Mouse (Mus musculus) heart, embryonic 14.5 days (tissue): ENCODE data around the gene Lrrtm3. TPM values are rescaled to one million over a fixed set of nuclear protein-coding genes. Genes with fewer than 3 reads are reported as not detected.

Source experiments
- ATAC-seq: fragments of 200-750 bp; cut with Nextera tagmentation; 2 replicates; pipeline ENCODE4 v1.8.0; 2017; ENCODE audit warnings: low read depth, moderate TSS enrichment; ENCODE audit not compliant: insufficient number of reproducible peaks, insufficient read depth, low FRiP score
- H3K27ac ChIP-seq, 2 experiments: fragments of 200-500 bp in 1 of 2; fragments of 300-500 bp in 1 of 2; sonication (generic) in 1 of 2; replicated peaks in 1 of 2; 2 replicates each; pipeline ENCODE4 v1.5.1; 2012 to 2014; ENCODE audit warnings: low read depth in 2 of 2, low read length in 2 of 2, control low read depth in 1 of 2, mild to moderate bottlenecking in 1 of 2, mixed read lengths in 1 of 2; ENCODE audit not compliant: control insufficient read depth in 1 of 2, insufficient read depth in 1 of 2
- H3K27me3 ChIP-seq: fragments of 300-500 bp; sonication (generic); 2 replicates; pipeline ENCODE4 v1.6.1; 2014; ENCODE audit warnings: mild to moderate bottlenecking, low read length, control low read depth; ENCODE audit not compliant: control insufficient read depth, insufficient read depth
- H3K36me3 ChIP-seq: fragments of 300-500 bp; sonication (generic); 2 replicates; pipeline ENCODE4 v1.6.1; 2014; ENCODE audit warnings: mild to moderate bottlenecking, control low read depth, low read length, mixed read lengths; ENCODE audit not compliant: control insufficient read depth, insufficient read depth
- H3K4me1 ChIP-seq, 2 experiments: fragments of 200-500 bp in 1 of 2; fragments of 300-500 bp in 1 of 2; sonication (generic) in 1 of 2; 2 replicates each; pipeline ENCODE4 v1.6.1; 2012 to 2014; ENCODE audit warnings: low read length in 2 of 2, control low read depth in 1 of 2, mixed read lengths in 1 of 2; ENCODE audit not compliant: control insufficient read depth in 2 of 2, insufficient read depth in 2 of 2
- H3K4me2 ChIP-seq: fragments of 300-500 bp; sonication (generic); 2 replicates; pipeline ENCODE4 v1.6.1; 2014; ENCODE audit warnings: mild to moderate bottlenecking, low read length
- H3K4me3 ChIP-seq, 2 experiments: fragments of 200-500 bp in 1 of 2; fragments of 300-500 bp in 1 of 2; sonication (generic) in 1 of 2; 2 replicates each; pipeline ENCODE4 v1.5.1; 2012 to 2014; ENCODE audit warnings: low read length in 2 of 2, mild to moderate bottlenecking in 2 of 2, control low read depth in 1 of 2, low read depth in 1 of 2, moderate library complexity in 1 of 2; ENCODE audit not compliant: control insufficient read depth in 1 of 2, insufficient read depth in 1 of 2
- H3K9ac ChIP-seq: fragments of 300-500 bp; sonication (generic); 2 replicates; pipeline ENCODE4 v1.6.1; 2014; ENCODE audit warnings: mild to moderate bottlenecking, low read length
- H3K9me3 ChIP-seq: fragments of 300-500 bp; sonication (generic); 2 replicates; pipeline ENCODE4 v1.6.1; 2016; ENCODE audit warnings: low read length, control low read depth; ENCODE audit not compliant: control insufficient read depth
- WGBS: fragments of 180-500 bp; shearing (Covaris S2); extraction: QIAGEN DNeasy Blood & Tissue Kit; methylation state at CpG from one replicate; pipeline ENCODE4 v1.1.7; 2014; 5-methylcytosine and 5-hydroxymethylcytosine counted together
- polyA plus RNA-seq: library from polyadenylated mRNA; unstranded; fragments of >200 nt; fragmentation: Nextera tagmentation; extraction: Ambion mirVana; gene quantifications from 2 replicates; pipeline ENCODE4 v1.2.1, GENCODE M21; 2014

Gene Lrrtm3
- polyA plus RNA-seq, 1 experiment from 2014 or later: 0.99 TPM

DNA sequence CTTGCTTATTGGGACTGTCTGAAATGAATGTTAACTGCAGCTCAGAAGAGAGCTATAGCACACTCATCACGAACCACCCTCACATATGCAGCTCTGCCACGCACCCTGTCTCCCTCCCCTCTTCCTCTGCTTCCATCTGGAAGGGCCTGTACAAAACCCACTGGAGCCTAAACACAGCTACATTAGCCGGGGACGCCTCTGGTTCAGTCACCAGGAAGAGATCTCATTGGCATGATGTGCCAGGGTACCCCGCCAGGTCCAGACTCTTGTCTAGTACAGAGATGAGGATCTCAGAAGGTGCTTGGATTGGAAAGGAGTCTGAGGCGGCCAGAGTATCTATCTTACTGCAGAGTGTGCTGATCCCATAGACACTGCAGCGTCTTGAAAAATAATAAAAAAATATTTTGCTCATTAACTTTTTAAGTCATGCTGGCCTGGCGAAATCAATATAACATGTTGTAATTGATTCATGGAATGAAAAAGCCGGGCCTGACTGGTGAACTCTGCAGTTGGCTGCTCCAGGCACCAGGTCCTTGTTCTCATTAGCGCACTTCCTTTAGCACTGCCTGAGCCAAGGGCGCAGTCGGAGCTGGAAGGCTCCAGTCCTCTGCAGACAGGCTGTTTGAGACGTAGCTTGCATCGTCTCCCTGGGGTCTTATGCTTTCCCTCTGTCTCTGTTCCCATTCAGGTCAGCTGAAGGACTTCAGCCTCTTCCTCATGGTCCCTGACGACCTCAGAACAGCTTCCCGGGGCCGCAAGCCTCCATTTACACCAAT, 50.1 kb downstream of the Lrrtm3 start:
- Histone ChIP-seq H3K4me1 (peaks cover 5 to 11% of the 10 kb centered on the region in 2 experiments), H3K9ac (0 out of 2 replicates have a peak overlapping the region, but pooled peaks have one; percentile 4), H3K36me3 (no peaks in the 10 kb centered on the region), H3K9me3 (no peaks in the 10 kb centered on the region), H3K27ac (no peak overlapping the region), H3K27me3 (no peaks in the 10 kb centered on the region), H3K4me3 (no peak overlapping the region), H3K4me2 (0 out of 2 replicates have a peak overlapping the region, but pooled peaks have one; percentile 13)
- WGBS: 69% methylated on average over 17 of the region's 17 CpGs
- ATAC-seq: no peak

DNA sequence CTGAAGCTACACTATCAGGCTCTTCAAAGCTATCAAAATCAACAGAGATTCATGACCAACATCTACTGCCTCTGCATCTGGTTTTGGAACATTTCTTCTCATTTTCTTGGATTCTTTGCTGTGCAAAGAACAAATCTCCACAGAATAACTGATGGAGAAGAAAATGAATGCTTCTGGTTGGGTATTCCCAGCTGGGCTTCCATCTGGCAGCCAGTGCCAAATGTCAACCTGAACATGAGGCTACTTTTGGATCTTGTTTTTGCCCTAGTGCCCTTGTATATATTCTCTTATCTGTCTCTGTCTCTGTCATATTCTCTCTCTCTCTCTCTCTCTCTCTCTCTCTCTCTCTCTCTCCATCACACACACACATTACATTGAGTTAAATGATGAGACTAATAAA, 59.2 kb downstream of the Lrrtm3 start:
- ATAC-seq: no peak
- H3K27me3 ChIP-seq: no peaks in the 10 kb centered on the region
- no peak overlapping the region for H3K4me3 ChIP-seq
- H3K4me1 ChIP-seq: no peaks in the 10 kb centered on the region
- H3K27ac ChIP-seq: no peak overlapping the region
- no peak overlapping the region for H3K4me2 ChIP-seq
- H3K9me3 ChIP-seq: no peaks in the 10 kb centered on the region
- no peak overlapping the region for H3K9ac ChIP-seq
- no peaks in the 10 kb centered on the region for H3K36me3 ChIP-seq

DNA sequence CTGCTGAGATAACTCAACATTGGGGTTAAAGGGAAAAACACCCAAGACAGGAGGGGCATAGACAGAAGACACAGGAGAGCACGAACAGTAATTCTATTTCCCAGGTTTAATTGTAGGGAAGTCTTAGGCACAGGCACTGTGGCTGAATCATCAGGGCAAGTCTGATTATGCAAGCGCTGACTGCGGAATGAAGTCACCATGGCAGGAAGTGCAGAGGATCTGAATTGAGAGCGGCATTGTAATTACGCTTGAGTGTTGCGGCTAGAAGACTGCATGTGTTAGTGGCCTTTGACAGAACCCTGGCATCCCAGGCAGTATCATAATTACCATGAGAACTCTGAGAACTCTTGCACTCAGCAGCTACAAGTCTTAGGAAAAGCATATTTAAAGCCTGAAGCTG, 66.7 kb downstream of the Lrrtm3 start:
- Histone ChIP-seq H3K4me1 (peaks cover 0 to 8% of the 10 kb centered on the region in 2 experiments; a peak in 3 of 4 replicates), H3K27ac (no peak overlapping the region), H3K9me3 (no peaks in the 10 kb centered on the region), H3K36me3 (no peaks in the 10 kb centered on the region), H3K4me2 (no peak overlapping the region), H3K4me3 (no peak overlapping the region), H3K9ac (no peak overlapping the region), H3K27me3 (no peaks in the 10 kb centered on the region)
- 72% methylated on average over 6 of the region's 6 CpGs for WGBS
- ATAC-seq: no peak

DNA sequence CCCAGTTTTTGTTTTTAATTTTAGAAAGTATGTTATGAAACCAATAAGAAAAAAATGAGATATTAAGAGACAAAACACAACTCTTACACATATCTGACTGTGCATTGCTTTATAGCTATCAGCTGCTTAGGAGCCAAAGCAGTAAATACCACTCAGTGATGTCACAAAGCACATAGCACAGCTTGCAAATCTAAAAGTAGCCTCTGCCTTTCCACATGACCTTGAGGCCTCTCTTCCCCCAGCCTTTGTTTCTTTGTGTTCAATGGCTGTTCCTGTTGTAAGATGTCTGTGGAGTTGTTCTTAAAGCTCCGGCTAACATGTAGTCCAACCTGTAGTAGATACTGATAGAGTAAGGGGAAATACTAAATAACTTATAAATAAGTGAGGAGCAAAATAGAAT, 69.7 kb downstream of the Lrrtm3 start:
- Histone ChIP-seq H3K9ac (no peak overlapping the region), H3K27me3 (no peaks in the 10 kb centered on the region), H3K9me3 (no peaks in the 10 kb centered on the region), H3K36me3 (no peaks in the 10 kb centered on the region), H3K27ac (peak overlapping the region; percentile 59 to 61), H3K4me1 (peaks cover 0 to 8% of the 10 kb centered on the region in 2 experiments; a peak in 3 of 4 replicates), H3K4me3 (no peak overlapping the region), H3K4me2 (no peak overlapping the region)
- no peak for ATAC-seq
- WGBS: 34% methylated on average over 1 of the region's 1 CpGs

- no peaks in the 10 kb centered on the region; a peak in 1 of 4 replicates for H3K4me1 ChIP-seq
- H3K27ac ChIP-seq: no peak overlapping the region
- H3K4me2 ChIP-seq: no peak overlapping the region
- H3K9ac ChIP-seq: no peak overlapping the region
- 69% methylated on average over 9 of the region's 9 CpGs for WGBS
- H3K36me3 ChIP-seq: no peaks in the 10 kb centered on the region
- H3K4me3 ChIP-seq: no peak overlapping the region
- no peak for ATAC-seq
- no peaks in the 10 kb centered on the region for H3K27me3 ChIP-seq
- no peaks in the 10 kb centered on the region for H3K9me3 ChIP-seq
Measured at GRCm38 (mm10) chr10:64001996-64002395, 88.1 kb downstream of the Lrrtm3 start.

DNA sequence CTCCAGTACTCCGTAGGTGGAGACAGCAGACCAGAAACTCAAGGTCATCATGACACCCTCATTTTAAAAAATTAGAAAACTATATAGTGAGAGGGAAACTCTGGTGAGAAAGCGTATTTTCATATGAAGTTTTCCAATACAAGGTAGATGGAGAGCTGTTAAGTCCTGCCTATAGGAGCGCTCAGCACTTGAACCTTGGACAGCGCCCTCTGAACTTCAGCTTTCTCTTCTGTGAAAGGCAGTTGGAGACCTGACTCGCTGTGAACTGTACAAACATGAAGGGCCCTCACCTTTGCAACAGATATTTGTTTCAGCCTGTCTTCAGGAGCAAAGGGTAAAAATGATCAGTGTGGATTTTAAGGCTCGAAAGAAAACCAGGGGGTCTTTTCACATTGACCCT, 88.5 kb downstream of the Lrrtm3 start:
- WGBS: 63% methylated on average over 6 of the region's 6 CpGs
- H3K9me3 ChIP-seq: no peaks in the 10 kb centered on the region
- H3K4me2 ChIP-seq: no peak overlapping the region
- H3K36me3 ChIP-seq: no peaks in the 10 kb centered on the region
- no peak overlapping the region for H3K4me3 ChIP-seq
- no peaks in the 10 kb centered on the region for H3K27me3 ChIP-seq
- no peak for ATAC-seq
- no peak overlapping the region for H3K27ac ChIP-seq
- no peaks in the 10 kb centered on the region; a peak in 1 of 4 replicates for H3K4me1 ChIP-seq
- no peak overlapping the region for H3K9ac ChIP-seq

GRCm38 (mm10) chr10:63994251-63994650, 95.8 kb downstream of the Lrrtm3 start:
- WGBS: 73% methylated on average over 5 of the region's 5 CpGs
- Histone ChIP-seq H3K4me3 (no peak overlapping the region), H3K27ac (no peak overlapping the region), H3K4me1 (no peaks in the 10 kb centered on the region; a peak in 1 of 4 replicates), H3K27me3 (no peaks in the 10 kb centered on the region), H3K36me3 (no peaks in the 10 kb centered on the region), H3K4me2 (no peak overlapping the region), H3K9ac (no peak overlapping the region), H3K9me3 (no peaks in the 10 kb centered on the region)
- ATAC-seq: no peak

- Histone ChIP-seq H3K4me3 (no peak overlapping the region), H3K27ac (no peak overlapping the region), H3K36me3 (no peaks in the 10 kb centered on the region), H3K4me2 (no peak overlapping the region), H3K9me3 (no peaks in the 10 kb centered on the region), H3K27me3 (no peaks in the 10 kb centered on the region), H3K9ac (no peak overlapping the region), H3K4me1 (no peaks in the 10 kb centered on the region)
- WGBS: 77% methylated on average over 4 of the region's 4 CpGs
- no peak for ATAC-seq
Measured at GRCm38 (mm10) chr10:63985576-63985975, 104.5 kb downstream of the Lrrtm3 start.
